Mouse (Mus musculus) activated CD4-positive, CD25-positive, alpha-beta regulatory T cell (primary cell): Measurements from ENCODE around the gene Topbp1. TPM values are rescaled to one million over a fixed set of nuclear protein-coding genes. Genes with fewer than 3 reads are reported as not detected.

Source experiments
- polyA plus RNA-seq, 2 experiments: library from polyadenylated mRNA; unstranded; fragments of 100-300 nt; shearing (Covaris generic); gene quantifications; one replicate each; pipeline ENCODE4 v1.2.1; 2017

The Topbp1 gene
- polyA plus RNA-seq: 10 to 100 TPM; 68.3 to 80.1 TPM

DNA sequence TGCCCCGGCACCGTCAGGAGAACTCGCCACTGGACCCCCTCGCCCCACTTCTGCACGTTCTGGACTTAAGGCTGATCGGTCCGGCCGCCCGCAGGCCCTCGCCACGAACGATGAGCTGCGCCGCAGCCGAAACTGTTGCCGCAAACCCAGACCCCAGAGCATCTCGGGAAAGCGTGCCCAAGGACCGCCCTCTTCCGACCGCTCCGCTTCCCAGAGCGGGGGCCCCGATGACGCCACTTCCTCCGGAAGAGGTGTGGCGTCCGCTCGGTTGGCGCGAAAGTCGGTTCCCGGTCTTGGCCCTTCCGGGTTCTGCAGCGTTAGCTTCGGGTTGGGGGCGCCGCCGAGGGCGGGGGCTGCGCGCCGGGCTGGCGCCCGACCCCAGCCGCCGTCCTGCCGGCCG is at the start of gene Topbp1, which contains the start of gene 1300017J02Rik:
Gene Topbp1, plus strand, starts transcription at position 289 of the 400 bp plus-strand sequence.
Gene 1300017J02Rik, minus strand, starts transcription at position 156 of the 400 bp plus-strand sequence.

DNA sequence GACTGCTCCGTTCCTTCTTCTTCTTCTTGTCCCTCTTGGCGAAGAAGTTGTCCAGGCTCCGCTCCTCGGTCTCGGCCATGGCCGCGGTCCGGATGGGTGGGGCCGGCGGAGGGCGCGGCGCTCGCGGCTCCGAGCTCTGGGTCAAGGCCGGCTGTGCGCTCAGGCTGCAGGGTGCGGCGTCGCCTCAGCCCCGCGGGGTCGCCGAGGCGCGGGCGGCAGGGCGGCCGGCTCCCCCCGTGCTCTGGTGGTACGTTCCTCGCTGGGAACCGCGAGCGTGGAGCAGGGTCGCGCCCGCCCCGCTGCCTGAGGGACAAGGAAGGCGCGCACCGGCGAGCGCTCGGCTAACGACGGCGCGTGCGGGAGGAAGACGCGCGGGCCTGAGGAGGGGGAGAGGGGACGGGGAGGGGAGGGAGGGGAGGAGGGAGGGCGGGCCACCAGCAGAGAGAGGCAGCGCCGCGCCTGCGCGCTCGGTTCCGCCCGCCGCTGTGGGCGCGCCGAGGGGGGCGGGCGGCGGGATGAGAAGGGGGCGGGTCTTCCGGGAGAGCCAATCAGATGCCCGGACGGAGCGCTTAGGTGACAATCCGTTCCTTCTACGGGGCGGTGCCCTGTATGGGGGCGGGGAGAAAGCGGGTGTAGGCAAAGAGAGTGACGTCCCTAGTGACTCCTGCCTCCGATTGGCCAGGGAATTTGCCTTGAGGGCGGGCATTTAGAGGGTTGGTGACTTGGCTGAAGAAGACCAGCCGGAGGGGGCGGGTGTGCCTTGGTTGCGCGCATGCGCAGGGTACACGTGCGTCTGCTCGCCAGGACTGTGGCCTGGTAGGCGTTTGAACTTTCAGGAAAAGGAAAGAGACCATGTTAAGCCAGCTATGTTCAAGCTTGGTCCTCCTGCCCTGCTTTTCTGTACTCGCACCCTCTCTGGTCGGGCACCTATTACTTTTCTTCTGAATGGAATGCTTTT is 60.6 kb downstream of the Topbp1 start, which contains the start of gene Cdv3:
Gene Cdv3, minus strand, starts transcription at position 551 of the 958 bp plus-strand sequence.

Other genes starting within 250 kb of the Topbp1 start
- gene Rab6b, start 193.4 kb upstream of the Topbp1 start, polyA plus RNA-seq: 10 to 100 TPM; 11.4 to 13.9 TPM
- 10 to 100 TPM; 32.4 to 34.7 TPM for gene Srprb, start 103.1 kb upstream of the Topbp1 start, polyA plus RNA-seq
- 1 to 10 TPM; 2.8 to 3.8 TPM for gene Gm20425, start 74.9 kb upstream of the Topbp1 start, polyA plus RNA-seq
- gene Trf, start 74.8 kb upstream of the Topbp1 start, polyA plus RNA-seq: 10 to 100 TPM in 1 of 2 experiments, 1 to 10 TPM in 1; 4.7 to 16.0 TPM
- 1 to 10 TPM in 1 of 2 experiments, under 1 TPM in 1; 0.74 to 1.5 TPM for gene 1300017J02Rik, start 133 bp upstream of the Topbp1 start, polyA plus RNA-seq
- 10 to 100 TPM; 57.2 to 61.7 TPM for gene Cdv3, start 60.6 kb downstream of the Topbp1 start, polyA plus RNA-seq
- gene Bfsp2, start 175.2 kb downstream of the Topbp1 start, polyA plus RNA-seq: 1 to 10 TPM; 1.3 to 2.0 TPM